Mouse (Mus musculus) megakaryocyte progenitor cell, adult 5-6 weeks (primary cell): ENCODE results near the gene Cdh1. TPM values are rescaled to one million over a fixed set of nuclear protein-coding genes. Genes with fewer than 3 reads are reported as not detected.

Experiments
- ATAC-seq: replicated peaks from 2 replicates; pipeline ENCODE4 v1.8.0; 2016; ENCODE audit warnings: mild to moderate bottlenecking, moderate TSS enrichment, inconsistent platforms; ENCODE audit not compliant: poor library complexity
- total RNA-seq, 2 experiments: library from RNA; stranded (forward) in 1 of 2; stranded (reverse) in 1 of 2; fragments of 157-497, 149-512 nt in 1 of 2; fragments of 200-1000 nt in 1 of 2; gene quantifications; 2 replicates each; pipeline versions ENCODE4 v1.2.3 to v1.2.4; 2015 to 2017

Cdh1 gene
- total RNA-seq, 2 experiments from 2014 or later, result 0.62 to 1.2 TPM

DNA sequence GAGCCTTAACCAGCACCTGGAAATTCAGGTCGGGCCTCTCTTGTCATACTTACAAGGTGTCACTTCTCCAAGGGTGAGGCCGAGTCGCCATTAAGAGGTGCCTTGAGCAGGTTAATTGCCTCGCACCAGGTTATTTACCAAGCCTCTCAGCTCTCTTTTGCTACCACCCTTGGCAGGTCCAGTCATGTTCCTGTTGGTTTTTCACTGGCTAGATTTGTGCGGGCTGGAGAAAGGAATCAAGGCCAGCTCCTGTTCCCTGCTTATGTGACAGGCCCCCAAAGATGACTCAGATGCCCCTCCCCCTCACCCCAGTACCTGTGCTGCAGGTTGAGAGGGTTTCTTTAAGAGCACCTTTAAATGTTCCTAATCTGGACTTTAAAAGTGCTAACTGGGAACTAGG, 43.6 kb downstream of the Cdh1 start:
- no peak for ATAC-seq

DNA sequence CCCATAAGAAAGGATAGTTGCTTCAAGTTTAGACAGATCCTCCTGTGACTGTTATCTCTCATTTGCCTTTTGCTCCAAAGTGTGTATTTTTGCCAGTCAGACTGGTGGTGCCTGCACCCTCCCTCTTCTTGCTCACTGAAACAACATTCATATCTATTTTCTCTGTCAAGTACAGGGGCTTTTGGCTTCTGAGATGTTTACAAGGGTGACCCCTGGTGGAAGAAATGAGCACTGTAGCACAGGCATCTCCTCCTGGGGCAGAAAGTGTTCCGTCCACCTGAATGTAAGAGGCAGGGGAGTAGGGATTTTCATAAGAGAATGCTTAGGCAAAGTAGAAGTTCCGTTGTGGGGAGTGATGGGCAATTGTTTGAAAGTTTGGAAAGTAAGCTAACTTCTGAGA, 44.2 kb downstream of the Cdh1 start:
- ATAC-seq, result peak; percentile 76

DNA sequence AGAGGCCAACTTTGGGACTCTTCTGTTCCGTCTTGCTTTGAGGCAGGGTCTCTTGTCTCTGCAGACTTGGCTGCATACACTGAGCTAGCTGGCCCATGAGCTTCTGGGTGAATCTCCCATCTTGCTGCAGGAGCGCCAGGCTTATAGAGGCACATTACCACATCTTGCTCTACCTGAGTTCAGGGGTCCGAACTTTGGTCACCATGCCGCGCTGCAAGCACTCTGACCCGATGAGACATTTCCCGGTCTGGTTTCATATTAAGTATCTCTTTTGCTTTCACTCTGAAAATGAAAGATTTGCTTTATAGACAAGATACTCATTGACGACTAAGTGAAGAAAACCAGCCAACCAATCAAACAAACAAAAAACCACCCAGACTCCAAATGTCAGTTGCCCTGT, 45.3 kb downstream of the Cdh1 start:
- ATAC-seq, result no peak

DNA sequence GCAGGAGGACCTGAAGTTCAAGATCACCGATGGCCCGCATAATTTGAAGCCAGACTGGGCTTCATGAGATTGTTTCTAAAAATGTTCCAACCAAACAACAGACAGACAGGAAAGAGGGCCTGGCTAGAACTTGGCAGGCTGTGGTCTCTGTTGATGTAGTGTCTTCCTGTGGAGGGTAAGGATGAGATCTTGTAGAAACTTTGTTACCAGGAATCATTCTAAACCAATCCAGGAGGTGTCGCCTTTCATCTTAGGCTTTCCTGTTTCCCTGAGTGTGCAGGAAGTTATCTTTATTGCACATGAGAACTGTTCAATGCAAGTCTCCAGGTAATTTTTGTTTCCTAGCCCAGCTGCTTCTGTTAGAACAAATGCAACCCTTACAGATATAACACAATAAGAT, 48.8 kb downstream of the Cdh1 start:
- ATAC-seq, result 0 out of 2 replicates have a peak, but pooled peaks have one; percentile 26

DNA sequence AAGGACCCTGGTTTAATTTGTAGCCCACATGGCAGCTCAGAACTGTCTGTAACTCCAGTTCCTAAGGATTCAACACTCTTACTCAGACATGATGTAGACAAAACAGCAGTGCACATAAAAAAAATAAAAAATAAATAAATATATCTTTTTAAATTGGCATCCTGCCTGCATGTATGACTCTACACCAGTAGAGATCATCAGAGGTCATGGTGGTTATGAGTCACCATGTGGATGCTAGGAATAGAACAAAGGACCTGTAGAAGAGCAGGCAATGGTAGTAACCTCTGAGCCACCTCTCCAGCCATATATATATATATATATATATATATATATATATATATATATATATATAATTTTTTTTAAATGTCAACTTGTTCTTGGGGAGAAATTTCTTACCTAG, 52.9 kb downstream of the Cdh1 start:
- no peak for ATAC-seq

DNA sequence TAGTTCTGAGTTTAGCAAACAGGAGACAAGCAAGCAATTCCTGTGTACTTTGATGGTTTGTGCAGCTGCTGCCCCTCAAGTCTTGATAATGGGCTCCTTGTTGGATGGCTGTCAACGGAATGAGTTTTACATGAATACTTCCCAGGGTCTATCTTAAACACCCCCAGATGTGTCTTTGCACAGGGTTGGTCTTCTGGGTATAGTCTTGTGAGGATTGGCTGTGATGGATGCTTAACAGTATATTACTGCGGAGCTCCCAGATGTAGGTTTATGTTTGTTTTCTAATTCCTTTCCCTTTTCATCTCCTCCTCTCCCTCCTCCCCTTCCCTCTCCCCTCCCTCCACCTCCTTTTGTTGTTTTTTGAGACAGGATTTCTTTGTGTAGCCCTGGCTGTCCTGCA, 69.6 kb downstream of the Cdh1 start:
- no peak for ATAC-seq

DNA sequence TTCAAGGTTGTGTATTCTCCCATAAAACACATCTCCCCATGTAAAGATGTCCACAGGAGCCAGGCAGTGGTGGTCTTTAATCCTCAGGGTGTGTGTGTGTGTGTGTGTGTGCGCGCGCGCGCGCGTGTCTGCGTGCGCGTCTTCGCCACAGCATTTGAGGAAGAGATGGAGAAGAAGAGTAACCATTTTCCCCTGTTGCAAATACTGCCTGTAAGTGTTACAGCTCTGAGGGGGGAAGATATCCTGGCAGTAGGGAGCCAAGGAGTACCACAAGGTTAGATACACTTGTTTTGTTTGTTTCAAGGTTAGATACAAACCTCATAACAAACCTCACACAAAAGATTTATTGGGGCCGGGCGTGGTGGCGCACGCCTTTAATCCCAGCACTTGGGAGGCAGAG, 71.2 kb downstream of the Cdh1 start:
- ATAC-seq, result no peak

DNA sequence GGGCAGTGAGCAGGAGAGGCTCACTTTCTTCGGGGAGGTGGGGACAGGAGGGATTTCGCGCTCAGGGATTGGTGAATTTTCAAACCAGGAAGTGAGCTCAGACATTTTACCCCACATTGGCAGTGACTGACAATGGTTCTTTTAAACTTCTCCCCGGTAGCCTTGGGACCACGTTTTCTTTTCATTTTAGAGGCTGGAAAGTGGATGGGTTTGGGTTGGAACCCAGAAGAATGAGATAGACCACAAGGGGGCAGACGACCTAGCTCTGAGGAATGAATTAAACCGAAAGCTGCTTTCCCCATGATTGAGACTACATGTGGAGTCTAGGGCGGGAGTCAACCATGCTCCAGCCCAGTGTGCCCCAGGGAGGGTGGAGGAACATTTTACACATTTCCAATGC, 71.7 kb downstream of the Cdh1 start:
- ATAC-seq, result peak; percentile 70

DNA sequence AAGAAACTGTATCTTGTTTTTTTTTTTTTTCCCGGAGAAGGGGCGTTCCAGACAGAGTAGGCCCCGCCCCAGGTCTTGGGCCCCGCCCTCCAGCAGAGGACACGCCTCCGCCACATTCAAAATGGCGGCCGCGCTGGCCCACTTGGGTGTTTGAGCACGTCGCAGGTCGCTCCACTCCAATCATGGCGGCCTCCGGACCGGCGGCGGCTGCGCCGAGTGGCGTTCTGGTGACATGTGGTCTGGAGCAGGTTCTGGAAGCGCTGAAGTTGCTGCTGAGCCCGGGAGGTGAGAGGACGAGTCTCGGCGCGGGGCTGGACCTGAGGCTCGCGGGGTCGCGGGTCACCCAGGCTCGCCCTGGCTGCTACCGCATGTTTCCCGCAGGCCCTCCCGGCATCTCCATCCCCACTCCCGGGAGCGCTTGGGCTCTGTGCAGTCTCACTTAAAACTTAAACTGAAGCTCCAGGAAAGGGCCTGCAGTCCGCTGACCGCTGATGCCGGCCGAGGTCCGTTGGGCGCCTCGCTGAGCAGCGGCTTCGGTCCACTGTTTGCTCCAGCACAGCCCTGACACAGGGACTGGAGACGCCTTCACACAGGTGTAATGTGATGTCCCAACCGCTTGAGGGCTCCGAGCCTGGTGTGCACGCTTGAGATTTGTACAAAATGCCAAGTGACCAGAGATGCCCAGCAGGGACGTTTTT, 80.0 kb downstream of the Cdh1 start, which contains the start of gene Tango6:
Gene Tango6 (plus strand): TSS at position 98 of the 698 bp plus-strand sequence.
- ATAC-seq, result peak; percentile 90

DNA sequence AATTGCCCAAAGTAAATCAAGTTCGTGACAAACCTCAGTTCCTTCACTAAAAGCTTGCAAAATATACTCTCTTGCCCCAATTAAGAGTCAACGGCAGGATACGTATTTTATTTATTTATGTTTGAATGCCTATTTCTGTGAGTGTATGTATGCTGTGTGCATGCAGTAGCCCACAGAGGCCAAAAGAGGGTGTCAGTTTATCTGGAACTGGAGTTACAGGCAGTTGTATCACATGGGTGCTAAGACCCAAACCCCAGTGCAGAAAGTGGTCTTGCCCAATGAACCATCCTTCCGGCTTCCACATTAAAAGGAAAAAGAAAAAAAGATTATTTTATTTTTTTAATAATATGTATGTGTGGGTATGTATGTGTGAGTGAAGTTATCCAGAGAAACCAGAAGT, 81.2 kb downstream of the Cdh1 start:
- no peak for ATAC-seq

DNA sequence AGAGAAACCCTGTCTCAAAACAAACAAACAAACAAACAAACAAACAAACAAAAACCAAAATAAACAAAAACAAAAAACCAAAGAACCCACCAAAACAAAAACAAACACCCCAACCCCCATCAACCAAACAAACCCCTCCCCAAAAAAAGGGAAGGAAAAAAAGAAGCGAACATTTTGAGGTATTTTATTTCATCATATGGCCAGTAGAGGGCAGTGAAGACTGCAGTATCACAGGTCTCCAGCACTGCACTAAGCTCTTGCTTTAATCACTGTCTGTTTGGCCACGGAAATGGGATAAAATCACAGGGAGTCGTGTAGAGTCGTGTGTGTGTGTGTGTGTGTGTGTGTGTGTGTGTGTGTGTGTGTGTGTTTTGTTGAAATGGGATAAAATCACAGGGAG, 84.3 kb downstream of the Cdh1 start:
- ATAC-seq, result peak; percentile 59

DNA sequence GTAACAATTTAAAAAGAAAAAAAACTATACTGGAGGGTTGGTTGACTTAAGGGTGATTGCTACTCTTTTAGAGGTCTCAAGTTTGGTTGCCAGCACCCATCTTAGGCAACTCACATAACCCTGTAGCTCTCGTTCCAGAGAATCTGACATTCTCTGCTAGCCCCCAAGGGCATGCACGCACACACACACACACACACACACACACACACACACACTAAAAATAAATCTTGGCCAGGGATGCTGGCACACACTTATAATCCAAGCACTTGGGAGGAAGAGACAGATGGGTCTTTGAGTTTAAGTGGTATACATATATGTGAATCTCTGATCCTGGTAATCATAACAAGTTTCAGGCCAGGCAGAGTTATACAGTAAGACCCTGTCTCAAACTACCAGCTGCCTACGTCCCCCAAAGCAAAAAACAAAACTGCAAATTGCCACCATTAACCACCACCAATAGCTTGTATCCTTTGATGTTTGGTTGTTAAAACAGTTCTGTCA, 94.6 kb downstream of the Cdh1 start:
- ATAC-seq, result no peak

DNA sequence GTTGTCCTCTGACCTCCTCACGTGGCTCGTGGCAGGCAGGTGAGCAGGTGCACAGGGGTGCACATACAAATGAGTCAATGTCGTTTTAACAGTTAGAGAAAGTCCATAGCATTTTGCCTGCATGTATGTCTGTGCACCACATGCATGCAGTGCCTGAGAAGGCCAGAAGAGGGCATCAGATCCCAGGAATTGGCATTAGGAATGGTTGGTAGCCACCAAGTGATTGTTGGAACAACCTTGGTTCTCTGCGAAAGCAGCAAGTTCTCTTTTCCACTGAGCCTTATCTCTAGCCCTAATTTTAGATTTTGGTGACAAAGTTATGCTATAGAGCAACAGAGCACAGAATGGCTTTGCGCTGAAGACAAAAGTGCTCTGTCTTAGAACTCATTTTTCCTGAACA, 96.4 kb downstream of the Cdh1 start:
- peak; percentile 65 for ATAC-seq

DNA sequence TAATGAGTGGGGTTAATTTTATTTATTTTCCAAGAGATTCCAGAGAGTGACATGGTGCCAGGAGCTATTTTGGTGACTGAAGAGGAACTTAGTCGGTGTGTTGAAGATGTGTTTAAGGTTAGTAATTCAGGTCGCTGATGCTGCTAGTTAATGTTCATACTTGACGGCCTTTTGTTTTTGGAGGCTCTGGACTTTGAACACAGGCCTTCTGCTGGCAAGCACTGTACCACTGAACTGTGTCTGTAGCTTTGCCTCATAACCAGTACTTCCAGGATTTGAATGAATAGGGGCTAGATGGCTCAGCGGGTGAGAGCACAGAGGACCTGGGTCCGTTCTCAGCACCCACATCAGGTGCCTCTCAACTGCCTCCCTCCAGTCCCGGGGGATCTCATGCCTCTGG, 97.0 kb downstream of the Cdh1 start:
- no peak for ATAC-seq

DNA sequence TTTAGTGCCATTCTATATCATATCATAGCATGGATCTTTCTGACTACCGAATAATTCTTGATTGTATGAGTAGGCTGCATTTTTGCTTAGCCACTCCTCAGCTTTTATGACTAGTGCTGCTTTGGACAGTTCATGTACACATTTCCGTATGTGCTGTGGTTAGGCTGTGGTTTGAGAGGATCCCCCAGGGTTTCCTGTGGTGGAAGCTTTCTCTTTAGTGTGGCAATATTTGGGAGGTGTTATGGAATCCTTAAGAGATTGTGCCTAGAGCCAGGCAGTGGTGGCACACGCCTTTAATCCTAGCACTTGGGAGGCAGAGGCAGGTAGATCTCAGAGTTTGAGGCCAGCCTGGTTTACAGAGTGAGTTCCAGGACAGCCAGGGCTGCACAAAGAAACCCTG, 98.2 kb downstream of the Cdh1 start:
- peak; percentile 91 for ATAC-seq

DNA sequence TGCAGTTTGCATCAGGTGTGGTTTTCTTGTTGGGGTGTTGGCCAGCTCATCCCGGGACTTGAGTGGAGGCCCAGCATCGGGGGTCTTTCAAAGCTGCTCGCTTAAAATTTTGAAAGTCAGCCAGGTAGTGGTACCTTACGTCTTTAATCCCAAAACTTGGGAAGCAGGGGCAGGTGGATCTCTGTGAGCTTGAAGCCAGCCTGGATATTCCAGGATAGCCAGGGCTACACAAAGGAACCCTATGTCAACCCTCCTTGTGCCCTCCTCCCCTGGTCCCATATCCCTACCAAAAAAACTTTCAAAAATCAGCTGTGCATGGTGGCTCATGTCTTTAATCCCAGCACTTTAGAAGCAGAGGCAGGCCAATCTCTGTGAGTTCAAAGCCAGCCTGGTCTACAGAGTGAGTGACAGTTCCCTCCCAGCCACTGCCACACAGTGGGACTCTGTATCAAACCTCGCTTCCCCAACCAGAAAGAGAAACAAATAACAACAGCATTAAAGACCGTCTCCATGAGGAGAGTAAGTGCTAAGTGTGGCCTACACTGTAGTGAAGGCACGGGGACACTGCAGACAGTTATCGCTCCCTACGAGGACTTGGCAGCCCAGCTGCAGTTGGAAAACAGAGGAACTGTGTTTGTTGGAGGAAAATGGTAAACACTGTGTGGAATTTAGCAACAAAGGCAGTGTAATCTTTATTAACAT, 101.2 kb downstream of the Cdh1 start:
- ATAC-seq, result no peak

DNA sequence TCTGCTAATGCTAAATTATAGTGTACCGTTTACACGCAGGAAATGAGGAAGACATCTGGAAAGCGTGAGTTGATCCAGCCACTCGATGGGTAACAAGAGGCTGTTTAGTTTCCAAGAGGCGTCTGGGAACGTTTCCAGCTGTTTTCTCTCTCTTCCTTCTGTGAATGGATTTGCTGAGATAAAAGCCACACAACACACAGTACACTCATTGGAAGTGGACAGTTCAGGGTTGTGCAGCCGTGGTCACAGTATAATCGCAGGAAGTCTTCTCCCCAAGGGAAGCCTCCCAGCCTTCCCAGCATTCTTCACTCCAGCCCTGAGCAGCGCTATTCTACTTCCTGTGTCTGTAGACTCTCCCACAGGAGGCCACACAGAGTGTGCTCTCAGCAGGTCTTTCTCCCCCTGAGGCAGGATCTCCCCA, 101.8 kb downstream of the Cdh1 start:
- ATAC-seq, result no peak

DNA sequence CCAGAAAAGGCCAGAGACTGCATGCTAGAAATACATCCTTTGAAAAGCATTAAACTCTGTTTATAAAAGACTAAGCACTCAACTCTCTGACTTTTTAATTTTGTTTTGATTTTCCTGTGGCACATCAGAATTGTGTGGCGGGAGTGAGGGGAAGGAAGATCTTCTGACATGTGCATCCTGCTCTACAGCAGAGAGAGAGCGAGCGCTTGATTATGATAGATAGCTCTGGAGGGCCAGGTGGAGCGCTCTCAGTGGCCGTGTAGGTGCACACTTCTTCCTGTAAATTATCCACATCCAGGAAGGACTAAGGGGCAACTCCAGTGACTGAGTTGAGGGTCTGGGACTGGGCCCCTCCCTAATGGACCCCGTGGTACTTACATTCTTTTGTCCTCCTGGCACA, 103.0 kb downstream of the Cdh1 start:
- no peak for ATAC-seq

DNA sequence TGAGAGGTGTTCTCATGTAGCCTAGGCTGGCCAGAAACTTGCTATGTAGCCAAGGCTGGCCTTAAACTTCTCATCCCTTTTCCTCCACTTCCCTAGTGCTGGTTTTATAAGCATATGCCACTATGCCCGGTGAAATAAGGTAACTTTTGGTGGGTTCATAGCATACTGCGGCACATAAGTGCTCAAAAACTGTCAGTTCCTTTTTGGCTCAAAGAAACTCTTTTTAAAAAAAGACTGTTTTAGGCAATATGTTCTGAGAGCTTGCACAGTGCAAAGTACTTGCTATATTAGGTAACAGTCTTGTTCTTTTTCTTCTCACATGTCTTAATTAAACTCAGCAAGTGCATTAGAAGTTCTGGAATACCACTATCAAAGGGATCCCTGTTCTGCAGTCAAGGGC, 106.9 kb downstream of the Cdh1 start:
- no peak for ATAC-seq

DNA sequence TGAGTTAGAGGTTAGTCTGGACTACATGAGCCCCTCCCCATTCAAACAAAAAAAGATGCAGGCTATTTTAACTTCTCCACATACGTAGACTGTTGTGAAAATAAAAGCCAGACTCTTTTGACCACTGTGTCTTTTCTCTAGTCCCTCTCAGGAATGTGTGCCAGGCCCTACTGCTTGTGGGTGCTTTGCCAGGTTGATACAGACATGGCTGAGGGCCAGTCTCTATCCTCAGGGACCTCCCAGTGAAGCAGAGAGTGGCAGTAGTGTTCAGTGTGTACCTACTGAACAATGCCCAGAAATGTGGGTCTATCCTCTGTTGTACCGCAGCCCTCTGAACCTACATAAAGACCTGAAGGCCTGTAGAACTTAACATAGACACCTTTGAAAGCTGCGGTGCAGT, 109.3 kb downstream of the Cdh1 start:
- no peak for ATAC-seq

DNA sequence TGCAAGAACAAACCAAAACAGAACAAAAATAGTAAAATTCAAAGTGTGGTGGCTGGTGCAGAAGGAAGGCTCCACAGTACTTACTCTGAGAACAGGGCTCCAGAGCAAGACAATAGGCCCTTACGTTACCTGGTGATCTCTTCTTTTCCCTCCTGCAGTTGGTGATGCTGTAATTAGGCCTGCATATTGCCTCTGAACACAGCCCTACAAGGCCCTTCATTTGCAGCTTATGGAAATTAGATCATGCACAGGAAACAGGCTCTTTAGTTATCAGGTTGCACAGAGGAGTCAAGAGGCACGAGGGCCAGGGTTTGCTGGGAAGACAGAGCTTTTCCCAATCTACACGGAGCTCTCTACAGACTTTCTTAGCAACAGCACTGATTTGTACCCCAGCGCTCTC, 111.1 kb downstream of the Cdh1 start:
- ATAC-seq, result no peak

DNA sequence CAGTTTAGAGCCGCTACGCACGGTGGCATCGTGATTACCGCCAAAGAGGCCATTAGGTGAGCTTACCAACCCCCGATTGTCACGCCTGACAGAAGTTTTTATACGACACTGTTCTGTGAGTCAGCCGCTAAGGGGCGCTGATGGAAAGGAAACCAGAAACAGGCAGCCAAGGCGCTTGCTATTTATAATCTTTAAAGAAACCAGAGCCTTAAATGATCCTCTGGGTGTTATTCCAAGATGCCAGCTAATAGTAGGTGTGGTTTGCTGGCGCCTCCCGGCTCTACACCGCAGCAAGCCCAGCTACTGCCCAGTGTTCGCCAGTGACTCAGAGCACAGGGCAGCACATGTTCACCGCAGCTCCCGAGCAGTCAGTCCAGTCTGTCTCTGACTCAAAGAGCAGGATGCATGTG, 114.9 kb downstream of the Cdh1 start:
- ATAC-seq, result peak; percentile 89
